Mouse (Mus musculus): ENCODE results near the gene Rpap2. TPM values are rescaled to one million over a fixed set of nuclear protein-coding genes. Genes with fewer than 3 reads are reported as not detected.
A peak's percentile ranks its signal among the peaks of the same experiment; 100 is the strongest.

The Rpap2 gene
- total and polyA plus RNA-seq, 2 experiments from 2014 or later, result 11.1 to 21.5 TPM

- Histone ChIP-seq H3K9ac (replicated peaks; ENCODE audit: low read length) (no peak overlapping the region), H3K9me3 (ENCODE audit: low read length) (no peaks in the 10 kb centered on the region), H3K4me3 (ENCODE audit: low read length) (no peak overlapping the region), H3K27me3 (ENCODE audit: insufficient read depth, low read length) (no peaks in the 10 kb centered on the region), H3K36me3 (ENCODE audit: insufficient read depth, low read length) (no peaks in the 10 kb centered on the region), H3K4me1 (ENCODE audit: insufficient read depth, low read length) (no peaks in the 10 kb centered on the region), H3K4me2 (ENCODE audit: low read depth, low read length) (no peak overlapping the region), H3K27ac (no peak overlapping the region)
- ATAC-seq, result no peak
- WGBS, result 80% methylated on average over 5 of the region's 5 CpGs
- no peak for DNase-seq (ENCODE audit: low spot score)
- no peak for TF ChIP-seq CTCF (IDR thresholded peaks at IDR 0.05; ENCODE audit: low read depth)
These were observed 84.1 kb downstream of the Rpap2 start for GRCm38 (mm10) chr5:107681300-107681699.

- TF ChIP-seq CTCF (IDR thresholded peaks at IDR 0.05; ENCODE audit: low read depth), result peak; percentile 39
- no peak overlapping the region for H3K27ac ChIP-seq
- H3K4me2 ChIP-seq (ENCODE audit: low read depth, low read length), result no peak overlapping the region
- H3K27me3 ChIP-seq (ENCODE audit: insufficient read depth, low read length), result no peaks in the 10 kb centered on the region
- no peak for ATAC-seq
- no peak for DNase-seq (ENCODE audit: low spot score)
- no peak overlapping the region for H3K9ac ChIP-seq (replicated peaks; ENCODE audit: low read length)
- H3K36me3 ChIP-seq (ENCODE audit: insufficient read depth, low read length), result no peaks in the 10 kb centered on the region
- no peaks in the 10 kb centered on the region for H3K9me3 ChIP-seq (ENCODE audit: low read length)
- 71% methylated on average over 2 of the region's 2 CpGs for WGBS
- H3K4me1 ChIP-seq (ENCODE audit: insufficient read depth, low read length), result 0 out of 2 replicates have a peak, but pooled peaks cover 3% of the 10 kb centered on the region
- H3K4me3 ChIP-seq (ENCODE audit: low read length), result no peak overlapping the region
These were observed 87.2 kb downstream of the Rpap2 start for GRCm38 (mm10) chr5:107684380-107684779.

- DNase-seq (ENCODE audit: low spot score), result no peak
- 0 out of 2 replicates have a peak, but pooled peaks cover 3% of the 10 kb centered on the region for H3K4me1 ChIP-seq (ENCODE audit: insufficient read depth, low read length)
- WGBS, result 93% methylated on average over 5 of the region's 5 CpGs
- no peak overlapping the region for H3K4me3 ChIP-seq (ENCODE audit: low read length)
- H3K36me3 ChIP-seq (ENCODE audit: insufficient read depth, low read length), result no peaks in the 10 kb centered on the region
- H3K4me2 ChIP-seq (ENCODE audit: low read depth, low read length), result no peak overlapping the region
- no peak overlapping the region for H3K27ac ChIP-seq
- ATAC-seq, result no peak
- no peaks in the 10 kb centered on the region for H3K9me3 ChIP-seq (ENCODE audit: low read length)
- no peaks in the 10 kb centered on the region for H3K27me3 ChIP-seq (ENCODE audit: insufficient read depth, low read length)
- no peak overlapping the region for H3K9ac ChIP-seq (replicated peaks; ENCODE audit: low read length)
- TF ChIP-seq CTCF (IDR thresholded peaks at IDR 0.05; ENCODE audit: low read depth), result no peak
These were observed 90.0 kb downstream of the Rpap2 start for GRCm38 (mm10) chr5:107687161-107687560.

GRCm38 (mm10) chr5:107687592-107688498 is 90.7 kb downstream of the Rpap2 start:
- no peak for TF ChIP-seq CTCF (IDR thresholded peaks at IDR 0.05; ENCODE audit: low read depth)
- Histone ChIP-seq H3K4me3 (ENCODE audit: low read length) (peak overlapping the region; percentile 53), H3K4me2 (ENCODE audit: low read depth, low read length) (peak overlapping the region; percentile 87), H3K36me3 (ENCODE audit: insufficient read depth, low read length) (no peaks in the 10 kb centered on the region), H3K27me3 (ENCODE audit: insufficient read depth, low read length) (no peaks in the 10 kb centered on the region), H3K9ac (replicated peaks; ENCODE audit: low read length) (peak overlapping the region; percentile 58), H3K9me3 (ENCODE audit: low read length) (no peaks in the 10 kb centered on the region), H3K27ac (peak overlapping the region; percentile 45; the same call in 1 of the 2 replicates), H3K4me1 (ENCODE audit: insufficient read depth, low read length) (0 out of 2 replicates have a peak, but pooled peaks cover 3% of the 10 kb centered on the region)
- ATAC-seq (peak; percentile 96), DNase-seq (ENCODE audit: low spot score) (peak; percentile 87)
- 12% methylated on average over 45 of the region's 46 CpGs for WGBS

GRCm38 (mm10) chr5:107688499-107688866 is 91.3 kb downstream of the Rpap2 start:
- H3K36me3 ChIP-seq (ENCODE audit: insufficient read depth, low read length), result no peaks in the 10 kb centered on the region
- H3K9me3 ChIP-seq (ENCODE audit: low read length), result no peaks in the 10 kb centered on the region
- peak overlapping the region; percentile 87 for H3K4me2 ChIP-seq (ENCODE audit: low read depth, low read length)
- peak overlapping the region; percentile 45; the same call in 1 of the 2 replicates for H3K27ac ChIP-seq
- DNase-seq (ENCODE audit: low spot score) (no peak), ATAC-seq (peak; percentile 57)
- peak overlapping the region; percentile 58 for H3K9ac ChIP-seq (replicated peaks; ENCODE audit: low read length)
- H3K4me3 ChIP-seq (ENCODE audit: low read length), result peak overlapping the region; percentile 53
- TF ChIP-seq CTCF (IDR thresholded peaks at IDR 0.05; ENCODE audit: low read depth), result no peak
- H3K4me1 ChIP-seq (ENCODE audit: insufficient read depth, low read length), result 0 out of 2 replicates have a peak, but pooled peaks cover 3% of the 10 kb centered on the region
- 24% methylated on average over 9 of the region's 9 CpGs for WGBS
- H3K27me3 ChIP-seq (ENCODE audit: insufficient read depth, low read length), result no peaks in the 10 kb centered on the region

- Histone ChIP-seq H3K4me3 (ENCODE audit: low read length) (no peak overlapping the region), H3K4me1 (ENCODE audit: insufficient read depth, low read length) (no peaks in the 10 kb centered on the region), H3K27ac (no peak overlapping the region), H3K9me3 (ENCODE audit: low read length) (no peaks in the 10 kb centered on the region), H3K4me2 (ENCODE audit: low read depth, low read length) (no peak overlapping the region), H3K9ac (replicated peaks; ENCODE audit: low read length) (no peak overlapping the region), H3K36me3 (ENCODE audit: insufficient read depth, low read length) (no peaks in the 10 kb centered on the region), H3K27me3 (ENCODE audit: insufficient read depth, low read length) (no peaks in the 10 kb centered on the region)
- no peak for ATAC-seq
- no peak for TF ChIP-seq CTCF (IDR thresholded peaks at IDR 0.05; ENCODE audit: low read depth)
- 88% methylated on average over 3 of the region's 3 CpGs for WGBS
- DNase-seq (ENCODE audit: low spot score), result no peak
These were observed 97.8 kb downstream of the Rpap2 start for GRCm38 (mm10) chr5:107695019-107695418.

- no peak overlapping the region for H3K4me2 ChIP-seq (ENCODE audit: low read depth, low read length)
- H3K9ac ChIP-seq (replicated peaks; ENCODE audit: low read length), result no peak overlapping the region
- no peak for TF ChIP-seq CTCF (IDR thresholded peaks at IDR 0.05; ENCODE audit: low read depth)
- H3K27ac ChIP-seq, result no peak overlapping the region
- no peaks in the 10 kb centered on the region for H3K9me3 ChIP-seq (ENCODE audit: low read length)
- no peaks in the 10 kb centered on the region for H3K27me3 ChIP-seq (ENCODE audit: insufficient read depth, low read length)
- H3K4me1 ChIP-seq (ENCODE audit: insufficient read depth, low read length), result no peaks in the 10 kb centered on the region
- no peak overlapping the region for H3K4me3 ChIP-seq (ENCODE audit: low read length)
- no peak for ATAC-seq
- 81% methylated on average over 8 of the region's 8 CpGs for WGBS
- no peak for DNase-seq (ENCODE audit: low spot score)
- H3K36me3 ChIP-seq (ENCODE audit: insufficient read depth, low read length), result no peaks in the 10 kb centered on the region
These were observed 101.7 kb downstream of the Rpap2 start for GRCm38 (mm10) chr5:107698888-107699287.
